Mouse (Mus musculus) embryonic stem cell, embryonic (primary cell): ENCODE measurements around the gene Snrpg.

Experiments used
- CTCF ChIA-PET, 4 experiments: fragments of 300-600 bp in 2 of 4; fragments of 350-600 bp in 2 of 4; sonication (Branson Sonifier 250); formaldehyde crosslinking; loops; one replicate each; lab custom pipeline; 2022; ENCODE audit warnings: inconsistent platforms in 2 of 4; lab: Charles Lee
- POLR2A ChIA-PET, 4 experiments: fragments of 300-600 bp in 2 of 4; fragments of 350-600 bp in 2 of 4; sonication (Branson Sonifier 250); formaldehyde crosslinking; loops; one replicate each; lab custom pipeline; 2022; ENCODE audit warnings: antibody characterized with exemption in 4 of 4, inconsistent platforms in 1 of 4; lab: Charles Lee

Snrpg gene

GRCm38 (mm10) chr6:86400972-86401371 lies 29.9 kb downstream of the Snrpg start:
- ChIA-PET POLR2A (interaction anchor here in 3 of 4 experiments (0.6 to 7.6 kb wide), 21 partner anchors 10 to 904 kb away, joined by 3 to 96 read pairs (median 4); partner anchors contain the start of genes Fam136a (in 2 of the 3) and Snrpg (in 2 of the 3)), CTCF (interaction anchor here (0.5 to 6.8 kb wide), 11 partner anchors 9 to 920 kb away, joined by 3 to 37 read pairs (median 4); partner anchors contain the start of genes Fam136a (in 3 of the 4) and Snrpg (in 2 of the 4))

GRCm38 (mm10) chr6:86402681-86403607 lies 31.8 kb downstream of the Snrpg start:
- ChIA-PET CTCF (interaction anchor here in 1 of 4 experiments (0.9 kb wide), 1 partner anchor 38 kb away, joined by 4 read pairs; the partner anchor contains the start of gene Fam136a), POLR2A (interaction anchor here in 2 of 4 experiments (0.8 to 3.5 kb wide), 9 partner anchors 7 to 105 kb away, joined by 3 to 36 read pairs (median 5); partner anchors contain the start of genes C87436 (in 1 of the 2), Pcyox1 (in 1 of the 2) and Snrpg (in 1 of the 2))

GRCm38 (mm10) chr6:86403728-86404099 lies 32.6 kb downstream of the Snrpg start:
- POLR2A ChIA-PET = interaction anchor here (0.6 to 3.5 kb wide), 31 partner anchors 8 to 952 kb away, joined by 3 to 36 read pairs (median 3); partner anchors contain the start of genes Snrpg (in 3 of the 4), Fam136a (in 2 of the 4), Pcyox1 (in 2 of the 4) and C87436 (in 1 of the 4)
- CTCF ChIA-PET = interaction anchor here in 2 of 4 experiments (1.1 to 1.3 kb wide), 2 partner anchors 12 to 38 kb away, joined by 3 to 7 read pairs; partner anchors contain the start of gene Fam136a (in 1 of the 2)

DNA sequence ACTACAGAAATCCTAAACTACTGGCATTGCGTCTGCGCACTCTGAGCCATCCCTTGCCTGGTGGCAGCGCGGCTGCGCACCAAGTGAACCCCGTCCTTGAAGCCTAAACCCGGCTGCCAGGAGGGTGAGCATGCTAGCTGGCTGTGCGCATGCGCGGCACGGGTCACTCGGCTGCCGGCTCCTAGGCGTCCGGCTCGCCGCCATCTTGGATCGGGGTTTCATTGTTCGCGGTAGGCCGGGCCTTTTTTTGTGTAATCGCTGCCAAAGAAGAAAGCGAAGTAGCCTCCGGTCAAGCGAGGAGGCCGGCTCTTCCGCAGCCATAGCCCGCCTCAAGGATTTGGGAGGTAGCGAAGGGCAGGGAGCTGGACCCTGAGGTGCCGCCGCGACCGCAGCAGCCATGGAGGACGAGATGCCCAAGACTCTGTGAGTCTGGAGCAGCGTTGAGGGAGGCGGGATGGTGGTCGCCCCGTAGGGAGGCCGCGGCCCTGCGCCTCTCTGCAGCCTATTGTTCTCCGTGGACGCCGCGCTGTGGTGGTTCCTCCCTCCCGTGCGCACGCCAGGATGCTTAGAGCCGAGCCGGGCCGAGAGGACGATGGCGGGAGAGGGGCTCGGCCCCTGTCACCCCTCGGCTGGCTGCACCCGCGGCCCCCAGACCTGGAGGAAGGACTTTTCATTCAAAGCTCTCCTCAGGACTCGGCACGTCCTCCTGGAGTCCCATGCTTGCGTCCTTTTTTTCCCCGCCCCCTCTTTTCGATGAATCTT lies 33.2 kb downstream of the Snrpg start, which contains the start of gene Tia1:
Tia1 (plus strand) TSS at position 120 of the 762 bp plus-strand sequence.
- ChIA-PET CTCF (interaction anchor here in 2 of 4 experiments (1.1 to 1.3 kb wide), 2 partner anchors 13 to 39 kb away, joined by 3 to 7 read pairs; partner anchors contain the start of gene Fam136a (in 1 of the 2)), POLR2A (interaction anchor here (0.5 to 3.5 kb wide), 49 partner anchors 8 to 952 kb away, joined by 3 to 36 read pairs (median 4); partner anchors contain the start of genes Snrpg (in 3 of the 4), C87436 (in 2 of the 4), Fam136a (in 2 of the 4) and Pcyox1 (in 2 of the 4))

DNA sequence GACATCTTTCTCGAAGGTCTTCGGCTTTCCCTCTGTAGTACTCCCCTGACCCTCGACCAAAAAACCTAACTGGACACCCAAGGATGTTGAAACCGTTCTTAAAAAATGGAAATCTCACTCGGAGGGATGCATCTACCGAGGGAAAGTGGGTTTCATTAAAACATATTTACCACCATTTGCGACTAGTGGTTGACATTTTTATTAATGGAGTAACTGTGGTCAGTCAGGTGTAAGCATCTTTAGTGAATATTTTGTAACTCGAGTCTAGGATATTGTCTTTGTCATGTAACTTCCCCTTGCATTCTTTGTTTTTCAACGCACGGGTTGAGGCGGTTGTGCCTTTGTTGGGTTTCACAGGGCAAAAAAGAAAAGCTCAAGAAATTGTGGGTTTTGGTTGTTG lies 33.9 kb downstream of the Snrpg start:
- POLR2A ChIA-PET = interaction anchor here in 3 of 4 experiments (0.5 to 3.5 kb wide), 34 partner anchors 9 to 637 kb away, joined by 3 to 36 read pairs (median 4); partner anchors contain the start of genes C87436 (in 2 of the 3), Fam136a (in 2 of the 3), Pcyox1 (in 2 of the 3) and Snrpg (in 2 of the 3)
- CTCF ChIA-PET = interaction anchor here in 3 of 4 experiments (0.6 to 1.3 kb wide), 3 partner anchors 14 to 33 kb away, joined by 3 to 5 read pairs (median 3); no protein-coding TSS in a partner anchor

- ChIA-PET POLR2A (interaction anchor here in 2 of 4 experiments (0.7 to 3.5 kb wide), 9 partner anchors 10 to 444 kb away, joined by 3 to 36 read pairs (median 3); partner anchors contain the start of gene Snrpg (in 1 of the 2)), CTCF (no interaction called here)
Measured at GRCm38 (mm10) chr6:86406306-86406705, 35.2 kb downstream of the Snrpg start.

DNA sequence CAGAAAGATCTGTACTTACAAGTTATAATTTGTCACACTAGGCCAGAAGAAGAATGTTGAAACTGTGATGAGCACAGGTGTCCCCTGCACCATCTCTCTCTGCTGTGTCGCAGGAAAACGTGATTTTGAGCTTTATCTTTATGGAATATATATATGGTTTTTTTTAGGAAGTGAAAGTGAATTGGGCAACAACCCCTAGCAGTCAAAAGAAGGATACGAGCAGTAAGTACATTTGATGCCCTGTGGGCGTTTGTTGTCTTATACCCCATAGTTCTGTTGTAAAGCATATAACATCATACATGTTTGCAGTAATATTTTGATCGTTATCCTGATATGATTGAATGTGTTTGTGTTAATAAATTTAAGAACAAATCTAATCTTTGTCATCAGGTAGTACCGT lies 47.6 kb downstream of the Snrpg start:
- ChIA-PET CTCF (interaction anchor here in 1 of 4 experiments (0.6 kb wide), 1 partner anchor 532 kb away, joined by 3 read pairs; no protein-coding TSS in a partner anchor), POLR2A (interaction anchor here in 3 of 4 experiments (0.5 to 2.3 kb wide), 6 partner anchors 12 to 78 kb away, joined by 3 to 8 read pairs (median 3); partner anchors contain the start of genes Pcyox1 (in 1 of the 3) and Tia1 (in 1 of the 3))

DNA sequence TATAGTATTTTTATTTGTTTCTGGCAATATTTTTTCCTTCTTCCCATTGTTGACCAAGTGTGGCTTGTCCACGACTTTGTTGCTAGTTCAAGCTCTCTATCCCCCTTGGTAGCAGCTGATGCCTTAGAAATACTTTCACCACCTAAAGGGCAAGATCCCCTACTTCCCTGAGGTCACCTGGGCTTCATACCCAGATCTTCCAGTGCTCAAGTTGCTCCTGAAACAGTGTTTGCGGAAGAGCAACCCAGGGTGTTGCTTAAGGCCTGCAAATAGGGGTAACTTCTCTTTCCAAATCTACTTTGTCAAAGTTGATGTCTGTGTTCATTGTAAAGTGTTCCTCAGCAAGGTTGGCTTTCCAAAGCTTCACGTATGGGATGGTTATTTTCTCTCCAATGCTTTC lies 48.1 kb downstream of the Snrpg start:
- CTCF ChIA-PET = no interaction called here

DNA sequence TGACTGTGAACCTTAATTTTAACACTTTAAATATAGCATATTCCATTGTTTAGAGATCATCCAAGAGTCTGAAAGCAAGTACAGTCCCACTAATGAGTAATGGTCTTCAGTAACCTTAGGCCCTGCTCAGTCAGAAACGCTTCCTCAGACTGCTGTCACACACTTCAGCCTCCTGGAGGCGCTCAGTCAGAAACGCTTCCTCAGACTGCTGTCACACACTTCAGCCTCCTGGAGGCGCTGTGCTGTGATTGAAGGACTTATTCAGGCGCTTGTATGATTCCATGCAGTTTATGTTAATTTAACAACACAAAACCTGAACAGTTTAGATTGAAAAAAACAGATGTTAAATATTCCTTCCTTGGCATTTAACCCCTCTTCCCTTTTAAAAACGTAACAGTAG lies 49.4 kb downstream of the Snrpg start:
- ChIA-PET POLR2A (interaction anchor here in 1 of 4 experiments (1.2 to 1.8 kb wide), 2 partner anchors 13 to 19 kb away, joined by 3 to 5 read pairs; no protein-coding TSS in a partner anchor), CTCF (interaction anchor here in 2 of 4 experiments (0.7 to 1.3 kb wide), 2 partner anchors 18 to 1712 kb away, joined by 4 to 5 read pairs; no protein-coding TSS in a partner anchor)

More for the DNA sequence above, 48.1 kb downstream of the Snrpg start:
- POLR2A ChIA-PET = interaction anchor here in 2 of 4 experiments (0.5 to 2.3 kb wide), 4 partner anchors 14 to 53 kb away, joined by 3 to 8 read pairs (median 4); partner anchors contain the start of gene Tia1 (in 1 of the 2)

- ChIA-PET POLR2A (interaction anchor here in 3 of 4 experiments (0.5 to 1.5 kb wide), 5 partner anchors 9 to 46 kb away, joined by 3 to 4 read pairs (median 3); partner anchors contain the start of gene Tia1 (in 1 of the 3)), CTCF (interaction anchor here in 2 of 4 experiments (0.6 to 1.0 kb wide), 2 partner anchors 17 to 174 kb away, joined by 3 to 5 read pairs; no protein-coding TSS in a partner anchor)
Measured at GRCm38 (mm10) chr6:86426358-86426757, 55.3 kb downstream of the Snrpg start, which contains the start of gene Gm44790. Gene Gm44790, plus strand, starts transcription at chr6:86426658.
